35 mouse cellular contexts compared by ENCODE assay signal in genomic region chr15:85534646-85535045, GRCm38 (mm10). TPM values are rescaled to one million over a fixed set of nuclear protein-coding genes. Genes with fewer than 3 reads are reported as not detected.
A peak's percentile ranks its signal among the peaks of the same experiment; 100 is the strongest.
DNase-seq lines count a peak whose midpoint lies in the region; ATAC-seq and TF ChIP-seq lines count a peak whose summit lies in the region.
"Had no signal": no experiment of that assay in that cellular context is flagged by ENCODE, and none has a peak within 500 bp of the region (broad histone marks: within the 10 kb centered on the region; RNA-seq: fewer than 3 reads in every experiment).

No protein-coding gene starts in this region.

- no peak overlapping the region for H3K4me2 ChIP-seq in lung, embryonic 14.5 days
- H3K4me2 ChIP-seq: forebrain, embryonic 13.5 days; intestine, embryonic 15.5 days; limb, embryonic 13.5 days; liver, embryonic 11.5 days had no signal

- peak; percentile 18 for DNase-seq in kidney, adult 2 months
- DNase-seq in kidney, postnatal 25 days: no peak
- no peak for DNase-seq in lung, embryonic 14.5 days
- no peak for DNase-seq in lung, postnatal 10 days
- DNase-seq in urinary bladder, postnatal 14 days (ENCODE audit: low spot score): peak; percentile 57
- no peak for DNase-seq in urinary bladder, postnatal 25 days (ENCODE audit: low spot score)
- DNase-seq in c-Kit-positive CD71-positive TER-119-positive erythroid progenitor cells, embryonic 14.5 days (ENCODE audit: low spot score): no peak
- DNase-seq: adrenal gland, postnatal 36 days; cerebellum, adult 2 months; cerebellum, postnatal 14 days; gastrocnemius, postnatal 14 days; heart, postnatal 14 days; midbrain, embryonic 14.5 days; right cerebral cortex, postnatal 25 days; thymus, postnatal 14 days had no signal

- no peak overlapping the region for H3K4me3 ChIP-seq in kidney, adult 2 months (ENCODE audit: insufficient read depth, low read depth, low read length)
- H3K4me3 ChIP-seq in lung, embryonic 14.5 days (ENCODE audit: low read depth, low read length): no peak overlapping the region
- H3K4me3 ChIP-seq: erythroblast, embryonic 14.5 days; forebrain, embryonic 13.5 days; hindbrain, embryonic 10.5 days; intestine, embryonic 15.5 days; layer of hippocampus, adult 2 months; left cerebral cortex, adult 2 months; limb, embryonic 13.5 days had no signal

- TF ChIP-seq CTCF in kidney, adult 2 months (conservative IDR thresholded peaks at IDR 0.05; ENCODE audit: insufficient read depth, insufficient read length, low read depth, low read length): no peak
- no peak for TF ChIP-seq CTCF in lung, embryonic 14.5 days (IDR thresholded peaks at IDR 0.05; ENCODE audit: low read depth)

- no peaks in the 10 kb centered on the region for H3K9me3 ChIP-seq in lung, embryonic 14.5 days (ENCODE audit: low read depth, low read length)
- H3K9me3 ChIP-seq: forebrain, embryonic 13.5 days; hindbrain, embryonic 10.5 days; intestine, embryonic 15.5 days; limb, embryonic 13.5 days had no signal

- H3K27me3 ChIP-seq in kidney, adult 2 months (replicated peaks; ENCODE audit: control insufficient read depth, insufficient read depth, low read length): no peaks in the 10 kb centered on the region
- H3K27me3 ChIP-seq in lung, embryonic 14.5 days (ENCODE audit: insufficient read depth, low read length): no peaks in the 10 kb centered on the region
- H3K27me3 ChIP-seq: forebrain, embryonic 13.5 days; intestine, embryonic 15.5 days had no signal

- peak overlapping the region; percentile 71 for H3K27ac ChIP-seq in kidney, adult 2 months (ENCODE audit: insufficient read depth, low read depth, low read length)
- H3K27ac ChIP-seq in lung, embryonic 14.5 days (ENCODE audit: low read depth): peak overlapping the region; percentile 42; the same call in 1 of the 2 replicates
- H3K27ac ChIP-seq: forebrain, embryonic 13.5 days; hindbrain, postnatal 0 days; intestine, embryonic 15.5 days; layer of hippocampus, adult 2 months; left cerebral cortex, adult 2 months; limb, embryonic 13.5 days; macrophage had no signal

- peaks cover 5% of the 10 kb centered on the region; the same call in 1 of the 2 replicates for H3K4me1 ChIP-seq in kidney, adult 2 months (ENCODE audit: control insufficient read depth, insufficient read depth, low read length)
- 0 out of 2 replicates have a peak, but pooled peaks cover under 1% of the 10 kb centered on the region for H3K4me1 ChIP-seq in lung, embryonic 14.5 days (ENCODE audit: insufficient read depth)
- H3K4me1 ChIP-seq: intestine, embryonic 15.5 days had no signal

- no peak overlapping the region; the same call in 1 of the 2 replicates for H3K9ac ChIP-seq in lung, embryonic 14.5 days
- H3K9ac ChIP-seq: forebrain, embryonic 13.5 days; intestine, embryonic 15.5 days; limb, embryonic 13.5 days had no signal

- 66% methylated on average over 6 of the region's 6 CpGs for WGBS in kidney, adult 2 months
- WGBS in lung, embryonic 14.5 days: 72% methylated on average over 6 of the region's 6 CpGs

- no peaks in the 10 kb centered on the region for H3K36me3 ChIP-seq in kidney, adult 2 months (ENCODE audit: control insufficient read depth, insufficient read depth, low read length)
- peaks cover 4% of the 10 kb centered on the region; the same call in 1 of the 2 replicates for H3K36me3 ChIP-seq in lung, embryonic 14.5 days (ENCODE audit: insufficient read depth)
- H3K36me3 ChIP-seq: intestine, embryonic 15.5 days; limb, embryonic 13.5 days had no signal

- ATAC-seq in lung, embryonic 14.5 days (ENCODE audit: insufficient read depth): no peak
- ATAC-seq: activated CD4-positive, CD25-positive, alpha-beta regulatory T cell, adult 4 months; forebrain, embryonic 13.5 days; hindbrain, postnatal 0 days; intestine, embryonic 15.5 days had no signal

- no peak for TF ChIP-seq POLR2A in kidney, adult 2 months (IDR thresholded peaks at IDR 0.05; ENCODE audit: low read depth, low read length)

RNA-seq across cellular contexts. Expression of gene 7530416G11Rik, which starts 31.6 kb away (rescaled TPM):
- not detected in 2 replicates for polyA plus RNA-seq in kidney, adult 2 months (2012; rRNA removed)
- polyA plus RNA-seq in lung, embryonic 14.5 days (2014; fragmentation: Nextera tagmentation; extraction: Ambion mirVana): not detected in 2 replicates
- polyA plus RNA-seq: activated CD4-positive, CD25-positive, alpha-beta regulatory T cell, adult 4 months; adrenal gland, adult 2 months; brain, embryonic 14.5 days; cerebellum, adult 2 months; cortical plate, adult 2 months; embryonic facial prominence, embryonic 14.5 days; erythroblast, embryonic 14.5 days; forebrain, embryonic 13.5 days; heart, embryonic 14.5 days; hindbrain, embryonic 10.5 days; hindbrain, postnatal 0 days; intestine, embryonic 15.5 days; limb, embryonic 13.5 days; liver, embryonic 11.5 days; liver, embryonic 16.5 days; macrophage; midbrain, embryonic 14.5 days; neural tube, embryonic 11.5 days; stomach, embryonic 16.5 days; urinary bladder, adult 2 months had no signal

RNA-seq across cellular contexts. Expression of gene Wnt7b, which starts 47.6 kb away (rescaled TPM):
- 12.8 and 14.2 TPM in 2 replicates for polyA plus RNA-seq in kidney, adult 2 months (2012; rRNA removed)
- polyA plus RNA-seq in lung, embryonic 14.5 days (2014; fragmentation: Nextera tagmentation; extraction: Ambion mirVana): 65.7 and 77.0 TPM in 2 replicates
- polyA plus RNA-seq: activated CD4-positive, CD25-positive, alpha-beta regulatory T cell, adult 4 months; erythroblast, embryonic 14.5 days; macrophage had no signal

Comparison
In these comparisons a context has a peak if more than half of its experiments do, and no peak if none do; other contexts are left out.
1. DNase-seq: peak in kidney, adult 2 months (single experiment) and urinary bladder, postnatal 14 days (single experiment); none in kidney, postnatal 25 days (0 of 2), lung, embryonic 14.5 days (single experiment), lung, postnatal 10 days (single experiment), urinary bladder, postnatal 25 days (single experiment) and c-Kit-positive CD71-positive TER-119-positive erythroid progenitor cells, embryonic 14.5 days (single experiment).